Mouse (Mus musculus) embryonic fibroblast, embryonic 13.5 days (primary cell): Measurements from ENCODE around the gene Ddx54.

ENCODE experiments used
- CTCF ChIP-seq: IDR thresholded peaks from 2 replicates; pipeline ENCODE4 v1.5.1; 2011; ENCODE audit warnings: mild to moderate bottlenecking, control low read depth, low read length, moderate library complexity, borderline replicate concordance; ENCODE audit not compliant: insufficient read depth
- POLR2A ChIP-seq: IDR thresholded peaks from 2 replicates; pipeline ENCODE4 v1.6.1; 2011; ENCODE audit warnings: low read depth, mild to moderate bottlenecking, control low read depth, low read length, moderate library complexity

DNA sequence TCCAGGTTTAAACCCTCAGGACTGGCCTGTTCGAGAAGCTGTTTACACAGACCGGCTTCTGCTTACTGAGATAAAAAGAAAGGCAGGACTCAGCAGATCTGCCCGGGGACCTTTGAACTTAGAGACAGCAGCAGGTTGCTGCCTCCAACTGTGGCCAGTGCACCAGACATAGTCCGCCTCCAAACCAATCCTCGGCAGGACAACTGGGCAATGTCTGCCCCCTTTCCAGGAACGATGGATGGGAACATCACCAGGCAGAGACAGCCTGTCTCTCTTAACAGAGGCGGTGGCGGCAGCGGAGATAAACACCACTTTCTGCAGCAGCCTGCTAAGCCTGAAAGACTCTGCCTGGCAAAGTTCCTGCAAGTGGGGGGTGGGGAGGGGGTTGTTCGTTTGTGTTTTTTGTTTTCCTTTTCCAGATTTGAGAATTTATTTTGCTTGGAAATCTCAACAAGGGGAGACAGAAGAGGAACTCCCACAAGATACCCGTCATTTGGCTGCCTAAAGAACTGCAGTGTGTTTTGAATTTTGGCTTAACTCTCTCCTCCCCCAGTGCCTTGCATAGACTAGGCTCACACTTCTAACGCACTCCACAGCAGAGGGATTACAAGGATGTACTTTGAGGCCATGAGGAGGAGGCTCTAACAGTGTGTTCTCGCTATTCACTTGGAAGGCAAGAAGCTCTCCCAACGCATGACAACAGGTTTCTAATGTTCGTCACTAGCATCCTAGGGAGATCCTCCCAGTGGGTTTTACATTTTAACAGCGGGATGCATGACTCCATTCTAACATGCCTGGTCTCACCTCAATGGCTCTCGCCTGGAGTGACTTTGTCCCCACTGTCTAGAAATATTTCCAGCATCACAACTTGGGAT, 25.6 kb upstream of the Ddx54 start:
- TF ChIP-seq CTCF, result no peak
- no peak for TF ChIP-seq POLR2A
